Mouse (Mus musculus) myocyte (in vitro differentiated cells): ENCODE data around the gene Os9.

Experiments
- CEBPB ChIP-seq: IDR thresholded peaks from 2 replicates; pipeline ENCODE4 v1.6.1; 2011; ENCODE audit warnings: mild to moderate bottlenecking, moderate library complexity; ENCODE audit not compliant: poor library complexity, insufficient read depth, severe bottlenecking
- E2F4 ChIP-seq: IDR thresholded peaks from one replicate; pipeline ENCODE4 v1.6.1; 2011; ENCODE audit warnings: mild to moderate bottlenecking, control low read depth, moderate library complexity; ENCODE audit not compliant: insufficient read depth
- MAX ChIP-seq: IDR thresholded peaks from one replicate; pipeline ENCODE4 v1.6.1; 2011; ENCODE audit warnings: low read depth, mild to moderate bottlenecking, control low read depth
- POLR2A ChIP-seq: IDR thresholded peaks from one replicate; pipeline ENCODE4 v1.6.1; 2011; ENCODE audit warnings: low read depth, mild to moderate bottlenecking, control low read depth, moderate library complexity; ENCODE audit not compliant: insufficient read length
- REST ChIP-seq: IDR thresholded peaks from one replicate; pipeline ENCODE4 v1.6.1; 2011; ENCODE audit warnings: mild to moderate bottlenecking, control low read depth, moderate library complexity; ENCODE audit not compliant: insufficient read depth, insufficient read length
- USF1 ChIP-seq: IDR thresholded peaks from one replicate; pipeline ENCODE4 v1.6.1; 2011; ENCODE audit warnings: low read depth, mild to moderate bottlenecking, control low read depth, moderate library complexity

- TF ChIP-seq E2F4 (no peak), USF1 (no peak), POLR2A (no peak), REST (no peak), MAX (no peak), CEBPB (no peak)
Observed at GRCm38 (mm10) chr10:127132469-127132868, 11.5 kb upstream of the Os9 start.
